ENCODE assay signal across 8 mouse cellular contexts in the genomic region with DNA sequence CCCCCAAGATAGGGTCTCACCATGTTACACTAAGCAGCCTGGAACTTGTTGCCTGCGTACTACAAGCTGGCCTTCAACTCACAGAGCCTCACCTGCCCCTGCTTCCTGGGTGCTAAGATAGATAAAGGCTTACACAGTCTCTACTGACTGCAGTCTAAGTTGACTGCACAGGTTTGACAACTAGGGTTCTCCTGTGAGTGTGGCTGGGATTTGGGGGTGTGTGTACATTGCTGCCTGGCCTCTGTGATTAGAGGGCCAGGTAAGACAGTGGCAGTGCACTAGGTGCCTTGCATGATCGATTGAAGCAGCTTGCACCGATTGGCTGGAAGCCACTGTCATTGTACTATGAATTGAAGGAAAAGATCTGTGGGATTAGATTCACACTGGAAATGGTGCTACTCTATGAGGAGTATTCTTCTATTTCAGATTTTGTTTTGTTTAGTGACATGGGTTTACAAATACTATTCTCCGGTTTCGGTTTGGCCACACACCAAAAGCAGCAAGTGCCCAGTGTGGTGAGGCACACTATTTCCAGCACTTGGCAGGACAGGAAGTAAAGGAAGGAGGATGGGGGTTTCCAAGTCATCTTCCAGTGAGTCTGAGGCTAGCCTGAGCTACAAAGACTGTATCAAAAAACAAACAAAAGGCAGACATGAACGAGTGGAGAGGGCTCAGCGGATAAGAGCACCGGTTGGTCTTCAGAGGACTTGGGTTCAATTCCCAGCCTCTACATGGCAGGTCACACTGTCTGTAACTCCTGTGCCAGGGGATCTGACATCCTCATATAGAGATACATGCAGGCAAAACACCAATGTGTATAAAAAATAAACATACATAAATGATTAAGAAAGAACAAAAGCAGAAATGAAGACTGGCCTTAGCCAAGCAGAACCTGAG. TPM values are rescaled to one million over a fixed set of nuclear protein-coding genes. Genes with fewer than 3 reads are reported as not detected.
DNase-seq lines count a peak whose midpoint lies in the region; ATAC-seq and TF ChIP-seq lines count a peak whose summit lies in the region.

No protein-coding gene starts in this region.

- no peak for DNase-seq in heart, postnatal 36 days
- peak; percentile 62 for DNase-seq in lung, postnatal 0 days (ENCODE audit: low spot score)
- DNase-seq in urinary bladder, postnatal 4 days (ENCODE audit: low spot score in 2 of 2): no peak
- DNase-seq in thymus, postnatal 4 days: no peak
- DNase-seq in retina, embryonic 14.5 days (ENCODE audit: low spot score): no peak

- no peaks in the 10 kb centered on the region for H3K9me3 ChIP-seq in heart, embryonic 14.5 days (ENCODE audit: control insufficient read depth, low read length)
- H3K9me3 ChIP-seq in hindbrain, embryonic 13.5 days: no peaks in the 10 kb centered on the region
- H3K9me3 ChIP-seq in lung, postnatal 0 days (ENCODE audit: low read length): no peaks in the 10 kb centered on the region

- H3K4me3 ChIP-seq in heart, embryonic 14.5 days (ENCODE audit: control insufficient read depth in 1 of 2, insufficient read depth in 1 of 2, low read depth in 1 of 2, low read length in 2 of 2): peak overlapping the region; percentile 24 to 72; a peak in 3 of 4 replicates
- peak overlapping the region; percentile 52 for H3K4me3 ChIP-seq in bone marrow macrophage, adult 2 months (ENCODE audit: insufficient read depth, low read length)
- peak overlapping the region; percentile 62 for H3K4me3 ChIP-seq in hindbrain, embryonic 13.5 days
- H3K4me3 ChIP-seq in lung, postnatal 0 days (ENCODE audit: low read depth, low read length): peak overlapping the region; percentile 65

- H3K4me1 ChIP-seq in heart, embryonic 14.5 days (ENCODE audit: control insufficient read depth in 2 of 2, insufficient read depth in 2 of 2, low read length in 2 of 2): peaks cover 33 to 61% of the 10 kb centered on the region in 2 experiments
- H3K4me1 ChIP-seq in bone marrow macrophage, adult 2 months (ENCODE audit: control insufficient read depth, insufficient read depth, low read length): peaks cover 39% of the 10 kb centered on the region
- peaks cover 48% of the 10 kb centered on the region for H3K4me1 ChIP-seq in hindbrain, embryonic 13.5 days (replicated peaks)
- H3K4me1 ChIP-seq in lung, postnatal 0 days (ENCODE audit: insufficient read depth, low read depth, low read length): peaks cover 36% of the 10 kb centered on the region; the same call in 1 of the 2 replicates

- TF ChIP-seq POLR2A in bone marrow macrophage, adult 2 months (IDR thresholded peaks at IDR 0.05; ENCODE audit: borderline replicate concordance, low read depth, low read length): no peak

- no peaks in the 10 kb centered on the region for H3K27me3 ChIP-seq in heart, embryonic 14.5 days (ENCODE audit: control insufficient read depth, insufficient read depth, low read length)
- H3K27me3 ChIP-seq in hindbrain, embryonic 13.5 days: no peaks in the 10 kb centered on the region
- H3K27me3 ChIP-seq in lung, postnatal 0 days (replicated peaks; ENCODE audit: insufficient read depth, low read length): no peaks in the 10 kb centered on the region

- H3K4me2 ChIP-seq in heart, embryonic 14.5 days (ENCODE audit: low read length): peak overlapping the region; percentile 64
- H3K4me2 ChIP-seq in hindbrain, embryonic 13.5 days: peak overlapping the region; percentile 55
- H3K4me2 ChIP-seq in lung, postnatal 0 days (replicated peaks; ENCODE audit: low read depth, low read length): peak overlapping the region; percentile 82

- TF ChIP-seq EP300 in lung, postnatal 0 days (IDR thresholded peaks at IDR 0.05): no peak; the same call in 1 of the 2 replicates

- H3K27ac ChIP-seq in heart, embryonic 14.5 days (replicated peaks in 1 of 2; ENCODE audit: control insufficient read depth in 1 of 2, insufficient read depth in 1 of 2, low read depth in 2 of 2, low read length in 2 of 2): peak overlapping the region; percentile 3 to 76; a peak in 1 of 4 replicates
- 0 out of 2 replicates have a peak overlapping the region, but pooled peaks have one; percentile 9 for H3K27ac ChIP-seq in bone marrow macrophage, adult 2 months (ENCODE audit: insufficient read depth, low read depth, low read length)
- peak overlapping the region; percentile 87 for H3K27ac ChIP-seq in hindbrain, embryonic 13.5 days
- H3K27ac ChIP-seq in lung, postnatal 0 days (ENCODE audit: low read length): peak overlapping the region; percentile 70

- H3K36me3 ChIP-seq in heart, embryonic 14.5 days (ENCODE audit: control insufficient read depth, insufficient read depth, low read length): no peaks in the 10 kb centered on the region
- no peaks in the 10 kb centered on the region for H3K36me3 ChIP-seq in hindbrain, embryonic 13.5 days
- H3K36me3 ChIP-seq in lung, postnatal 0 days (ENCODE audit: insufficient read depth, low read length): no peaks in the 10 kb centered on the region

- 50% methylated on average over 8 of the region's 8 CpGs for WGBS in heart, embryonic 14.5 days
- 56% methylated on average over 8 of the region's 8 CpGs for WGBS in hindbrain, embryonic 13.5 days
- 31% methylated on average over 8 of the region's 8 CpGs for WGBS in lung, postnatal 0 days

- no peak for TF ChIP-seq CTCF in bone marrow macrophage, adult 2 months (IDR thresholded peaks at IDR 0.05; ENCODE audit: low read depth, low read length)
- TF ChIP-seq CTCF in lung, postnatal 0 days (IDR thresholded peaks at IDR 0.05): no peak

- intact Hi-C loops in heart, postnatal 36 days (cut with DNase I): no loop called here

- H3K9ac ChIP-seq in heart, embryonic 14.5 days (ENCODE audit: low read length): peak overlapping the region; percentile 57
- peak overlapping the region; percentile 89 for H3K9ac ChIP-seq in hindbrain, embryonic 13.5 days
- H3K9ac ChIP-seq in lung, postnatal 0 days (replicated peaks; ENCODE audit: low read depth): no peak overlapping the region

- peak; percentile 2; the same call in 1 of the 2 replicates for ATAC-seq in heart, embryonic 14.5 days (ENCODE audit: insufficient number of reproducible peaks, insufficient read depth, low FRiP score, low read depth)
- ATAC-seq in hindbrain, embryonic 13.5 days (ENCODE audit: low FRiP score): peak; percentile 60
- ATAC-seq in lung, postnatal 0 days: peak; percentile 9; the same call in 1 of the 2 replicates

RNA-seq across cellular contexts. Expression of gene Oaz2, which starts 7.9 kb away (rescaled TPM):
- polyA plus RNA-seq in heart, embryonic 14.5 days (2014; fragmentation: Nextera tagmentation; extraction: Ambion mirVana): 210 and 223 TPM in 2 replicates
- 100 to 1,000 TPM; 225 to 237 TPM for total RNA-seq in heart, postnatal 36 days (2021)
- 51.5 and 58.1 TPM in 2 replicates for polyA plus RNA-seq in bone marrow macrophage, adult 2 months (2012; ENCODE audit: insufficient read depth, insufficient read length, missing spikeins)
- polyA plus RNA-seq in hindbrain, embryonic 13.5 days (2015; fragmentation: Nextera tagmentation; extraction: Ambion mirVana): 403 and 404 TPM in 2 replicates
- 639 and 649 TPM in 2 replicates for polyA plus RNA-seq in lung, postnatal 0 days (2015; fragmentation: Nextera tagmentation; extraction: Ambion mirVana)

RNA-seq across cellular contexts. Expression of gene Rbpms2, which starts 46.3 kb away (rescaled TPM):
- 125 TPM in 2 replicates for polyA plus RNA-seq in heart, embryonic 14.5 days (2014; fragmentation: Nextera tagmentation; extraction: Ambion mirVana)
- total RNA-seq in heart, postnatal 36 days (2021): 10 to 100 TPM; 35.7 to 37.9 TPM
- polyA plus RNA-seq in bone marrow macrophage, adult 2 months (2012; ENCODE audit: insufficient read depth, insufficient read length, missing spikeins): not detected in 2 replicates
- polyA plus RNA-seq in hindbrain, embryonic 13.5 days (2015; fragmentation: Nextera tagmentation; extraction: Ambion mirVana): 5.0 and 5.4 TPM in 2 replicates
- 6.1 and 6.5 TPM in 2 replicates for polyA plus RNA-seq in lung, postnatal 0 days (2015; fragmentation: Nextera tagmentation; extraction: Ambion mirVana)

Comparison
In these comparisons a context has a peak if more than half of its experiments do, and no peak if none do; other contexts are left out.
1. ATAC-seq: peak in every context shown above with its lines; median percentile 60 in hindbrain, embryonic 13.5 days; 9 in lung, postnatal 0 days; 2 in heart, embryonic 14.5 days.
2. H3K27ac ChIP-seq: peak in every context shown above with its lines; median percentile 87 in hindbrain, embryonic 13.5 days; 70 in lung, postnatal 0 days; 40 in heart, embryonic 14.5 days; 9 in bone marrow macrophage, adult 2 months.
3. RNA of gene Rbpms2, which starts 46.3 kb away (polyA plus RNA-seq): 125 TPM in heart, embryonic 14.5 days; 6.1 to 6.5 TPM in lung, postnatal 0 days, 5.0 to 5.4 TPM in hindbrain, embryonic 13.5 days and not detected in bone marrow macrophage, adult 2 months; every median in the first group is over 10 times any median in the second.
4. Peak in every context shown above with its lines, with median percentiles within 50 percentile points of each other: H3K4me2 ChIP-seq and H3K4me3 ChIP-seq.